Mouse (Mus musculus) olfactory bulb, adult 2 months (tissue): ENCODE measurements around the gene Fyb.

ENCODE experiments used
- CTCF ChIP-seq: fragments of 200-500 bp; IDR thresholded peaks from 2 replicates; pipeline ENCODE4 v1.5.1; 2012; ENCODE audit warnings: low read depth, mild to moderate bottlenecking, low read length, moderate library complexity; ENCODE audit not compliant: insufficient read depth
- POLR2A ChIP-seq: fragments of 200-500 bp; IDR thresholded peaks from 2 replicates; pipeline ENCODE4 v1.6.1; 2012; ENCODE audit warnings: mild to moderate bottlenecking, low read depth, low read length, moderate library complexity; ENCODE audit not compliant: insufficient read depth

DNA sequence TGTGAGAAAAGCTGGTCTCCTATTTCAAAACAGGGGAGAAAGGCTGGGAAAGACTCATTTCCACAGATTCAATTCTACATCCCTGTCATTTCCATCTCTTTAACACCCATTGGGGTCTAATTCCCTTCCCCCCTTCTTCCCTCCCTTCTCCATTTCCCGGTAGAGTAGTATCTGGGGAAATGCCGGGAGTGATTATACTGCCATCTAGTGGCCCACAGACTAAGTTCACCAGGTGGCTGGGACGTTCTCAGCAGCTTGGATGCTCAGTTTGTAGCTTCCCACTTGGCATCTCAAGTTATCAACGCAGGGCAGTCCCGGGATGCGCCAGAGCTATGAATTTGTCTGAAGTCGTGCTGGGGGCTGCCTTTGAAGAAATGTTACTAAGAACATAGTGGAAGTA is 48.2 kb downstream of the Fyb start:
- no peak for TF ChIP-seq CTCF
- TF ChIP-seq POLR2A = no peak
